Mouse (Mus musculus) cerebellum, postnatal 25 days (tissue): ENCODE results near the gene Usp49.
"Not testable (repeated sequence)": the region's sequence is repeated elsewhere in the genome, so short reads cannot be mapped to it uniquely, and the experiment has no call there.

ENCODE experiments used
- DNase-seq, 2 experiments: peaks; one replicate each; pipeline ENCODE4 v3.0.0; 2021; ENCODE audit warnings: mixed read lengths in 2 of 2

Usp49 gene

DNA sequence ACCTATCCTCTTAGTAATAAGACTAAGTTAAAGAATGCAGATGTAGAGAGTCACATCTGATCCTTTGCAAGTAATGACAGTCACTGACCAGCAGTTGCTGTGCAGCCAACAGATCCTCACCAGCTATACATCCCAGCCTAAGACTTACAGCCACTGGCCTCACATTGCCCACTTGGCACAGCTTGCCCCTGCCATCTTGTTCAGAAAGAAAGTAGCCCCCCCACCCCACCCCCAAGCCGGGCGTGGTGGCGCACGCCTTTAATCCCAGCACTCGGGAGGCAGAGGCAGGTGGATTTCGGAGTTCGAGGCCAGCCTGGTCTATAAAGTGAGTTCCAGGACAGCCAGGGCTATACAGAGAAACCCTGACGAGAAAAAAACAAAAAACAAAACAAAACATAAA is 23.9 kb downstream of the Usp49 start:
- not testable (repeated sequence) for DNase-seq

DNA sequence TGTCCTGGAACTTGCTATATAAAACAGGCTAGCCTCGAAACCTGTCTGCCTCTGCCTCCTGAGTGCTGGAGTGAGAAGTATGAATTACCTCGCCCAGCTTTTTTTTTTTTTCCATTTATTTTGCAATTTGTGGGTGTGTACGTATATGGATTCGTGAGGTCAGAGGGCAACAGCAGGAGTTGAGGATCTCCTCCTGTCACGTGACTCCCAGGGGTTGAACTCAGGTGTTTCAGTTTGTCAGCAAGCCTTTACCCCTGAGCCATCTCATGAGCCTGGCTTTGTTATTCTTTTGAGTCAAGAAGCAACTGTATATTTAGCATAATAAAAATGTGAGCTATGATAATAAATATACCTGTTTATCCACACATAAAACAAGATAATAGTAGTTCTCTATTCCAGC is 25.2 kb downstream of the Usp49 start:
- DNase-seq, result no peak

DNA sequence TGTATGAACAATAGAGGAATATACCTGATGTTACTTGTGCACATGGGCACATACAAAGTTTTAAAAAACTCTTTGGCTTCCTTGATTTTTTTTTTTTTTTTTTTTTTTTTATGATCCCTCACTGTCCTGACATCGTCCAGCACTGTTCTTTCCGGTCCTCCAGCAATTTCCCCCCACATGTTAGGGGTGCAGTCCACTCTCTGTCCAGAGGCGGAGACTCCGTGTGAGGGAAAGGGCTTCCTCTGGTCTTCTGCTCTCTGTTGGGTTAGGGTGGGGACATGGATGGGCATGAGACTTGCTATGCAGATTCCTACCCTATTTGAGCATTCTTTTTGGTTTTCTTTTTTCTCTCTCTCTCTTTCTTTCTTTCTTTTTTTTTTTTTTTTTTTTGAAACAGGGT is 27.4 kb downstream of the Usp49 start:
- DNase-seq, result no peak

DNA sequence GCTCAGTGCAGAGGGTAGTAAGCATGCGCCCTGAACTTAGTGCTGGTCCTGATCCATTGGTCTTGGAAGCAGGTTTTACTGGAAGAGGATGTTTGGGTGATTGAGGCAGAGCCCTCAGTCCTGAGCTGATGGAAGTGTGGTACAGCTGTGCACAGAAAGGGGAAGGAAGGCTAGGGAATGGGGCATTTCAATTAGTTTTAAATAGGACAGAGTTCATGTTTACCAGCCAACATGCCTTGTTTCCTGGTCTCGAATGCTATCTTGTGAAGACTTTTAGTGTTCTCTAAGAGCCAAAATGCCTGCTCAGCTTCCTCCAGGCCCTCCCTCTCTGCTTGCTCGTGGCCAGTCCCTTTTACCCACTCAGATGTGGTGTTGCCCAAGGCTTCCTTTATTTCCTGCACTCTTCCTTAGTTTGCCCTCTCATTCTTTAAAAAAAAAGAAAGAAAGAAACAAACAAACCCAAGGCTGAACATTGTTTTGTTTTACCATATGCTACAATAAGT is 28.3 kb downstream of the Usp49 start:
- no peak for DNase-seq

DNA sequence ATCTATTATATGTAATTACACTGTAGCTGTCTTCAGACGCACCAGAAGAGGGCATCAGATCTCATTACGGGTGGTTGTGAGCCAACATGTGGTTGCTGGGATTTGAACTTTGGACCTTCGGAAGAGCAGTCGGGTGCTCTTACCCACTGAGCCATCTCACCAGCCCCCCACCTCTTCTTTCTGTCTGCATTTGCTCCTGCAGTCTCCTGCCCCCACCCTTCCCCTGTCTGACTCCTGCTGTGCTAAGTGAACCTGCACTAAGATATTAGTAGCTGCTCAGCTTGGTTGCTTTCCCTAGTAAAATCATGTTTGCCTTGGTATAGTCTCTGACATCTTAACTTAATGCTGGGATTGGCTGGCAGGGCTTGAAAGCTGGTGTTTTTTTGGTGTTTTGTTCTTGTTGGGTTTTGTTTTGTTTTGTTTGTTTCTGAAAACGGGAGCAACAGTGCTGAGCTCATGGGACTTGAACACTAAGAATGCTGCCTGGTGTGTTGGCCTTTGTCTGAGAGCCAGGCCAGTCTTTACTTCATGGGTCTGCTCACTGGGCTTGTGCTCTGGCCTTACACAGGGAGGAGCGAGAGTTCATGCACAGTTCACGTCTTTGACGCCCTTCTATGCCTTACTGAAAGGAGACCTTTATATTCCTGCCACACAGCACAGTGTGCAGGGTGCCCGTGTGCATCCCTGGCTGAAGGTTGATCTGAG is 32.7 kb downstream of the Usp49 start:
- DNase-seq, result no peak

DNA sequence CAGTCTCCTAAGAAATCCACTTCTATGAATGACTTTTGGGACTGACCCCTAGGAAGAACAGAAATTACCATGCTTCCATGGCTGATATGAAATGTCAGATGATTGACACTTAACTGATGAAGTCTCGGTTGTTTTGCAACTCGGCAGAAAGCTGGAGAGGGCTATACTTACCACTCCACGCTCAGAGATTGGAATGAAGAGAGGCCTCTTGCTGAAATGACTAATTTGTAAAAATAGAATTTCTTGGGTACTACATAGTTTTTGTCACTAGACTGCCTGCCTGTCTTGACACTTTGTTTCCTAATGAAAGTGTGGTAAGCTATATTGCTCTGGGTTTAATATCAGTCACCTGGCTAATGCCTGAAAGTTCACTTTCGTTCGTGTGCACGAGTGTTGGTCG is 34.0 kb downstream of the Usp49 start:
- no peak for DNase-seq

DNA sequence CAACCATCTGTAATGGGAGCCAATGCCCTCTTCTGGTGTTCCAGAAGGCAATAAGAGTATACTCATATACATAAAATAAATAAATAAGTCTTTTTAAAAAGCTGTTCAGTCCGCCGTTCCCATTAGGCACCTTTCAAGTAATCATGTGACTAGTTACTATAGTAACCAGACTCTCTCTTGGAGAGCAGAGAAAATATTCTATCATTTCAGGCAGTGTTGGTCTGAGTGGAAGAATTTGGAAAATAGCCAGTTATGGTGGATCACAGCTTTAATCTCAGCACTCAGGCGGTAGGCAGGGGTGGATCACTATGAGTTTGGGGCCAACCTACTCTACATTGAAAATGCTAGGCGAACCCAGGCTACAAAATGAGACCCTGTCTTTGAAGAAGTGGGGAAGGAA is 38.7 kb downstream of the Usp49 start:
- DNase-seq, result no peak

DNA sequence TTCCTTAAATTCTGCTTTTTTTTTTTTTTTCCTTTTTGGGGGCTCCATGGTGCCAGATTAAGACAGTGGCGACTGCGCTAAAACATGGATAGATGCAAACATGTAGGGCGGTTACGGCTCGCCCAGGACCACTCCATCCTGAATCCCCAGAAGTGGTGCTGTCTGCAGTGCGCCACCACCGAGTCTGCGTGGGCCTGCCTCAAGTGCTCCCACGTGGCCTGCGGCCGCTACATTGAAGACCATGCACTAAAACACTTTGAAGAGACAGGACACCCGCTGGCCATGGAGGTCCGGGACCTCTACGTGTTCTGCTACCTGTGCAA is 41.5 kb downstream of the Usp49 start:
- no peak for DNase-seq

DNA sequence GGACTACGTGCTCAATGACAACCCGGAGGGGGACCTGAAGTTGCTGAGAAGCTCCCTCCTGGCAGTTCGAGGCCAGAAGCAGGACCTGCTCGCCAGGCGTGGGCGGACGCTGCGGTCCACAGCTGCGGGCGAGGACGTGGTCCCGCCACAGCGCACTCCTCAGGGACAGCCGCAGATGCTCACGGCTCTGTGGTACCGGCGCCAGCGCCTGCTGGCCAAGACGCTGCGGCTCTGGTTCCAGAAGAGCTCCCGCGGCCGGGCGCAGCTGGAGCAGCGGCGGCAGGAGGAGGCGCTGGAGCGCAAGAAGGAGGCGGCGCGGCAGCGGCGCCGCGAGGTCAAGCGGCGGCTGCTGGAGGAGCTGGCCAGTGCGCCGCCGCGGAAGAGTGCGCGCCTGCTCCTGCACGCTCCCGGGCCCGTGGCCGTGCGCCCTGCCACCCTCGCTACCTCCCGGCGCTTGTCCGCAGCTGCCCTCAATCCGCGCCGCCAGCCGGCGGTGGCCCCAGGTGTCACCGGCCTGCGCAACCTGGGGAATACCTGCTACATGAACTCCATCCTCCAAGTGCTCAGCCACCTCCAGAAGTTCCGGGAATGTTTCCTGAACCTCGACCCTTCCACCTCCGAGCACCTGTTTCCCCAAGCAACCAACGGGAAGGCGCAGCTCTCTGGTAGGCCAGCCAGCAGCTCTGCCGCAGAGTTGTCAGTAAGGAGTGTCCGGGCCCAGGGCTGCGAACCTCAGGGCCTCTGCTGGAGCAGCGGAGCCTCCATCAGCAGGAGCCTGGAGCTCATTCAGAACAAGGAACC is 42.0 kb downstream of the Usp49 start:
- DNase-seq, result peak; percentile 35 to 66

DNA sequence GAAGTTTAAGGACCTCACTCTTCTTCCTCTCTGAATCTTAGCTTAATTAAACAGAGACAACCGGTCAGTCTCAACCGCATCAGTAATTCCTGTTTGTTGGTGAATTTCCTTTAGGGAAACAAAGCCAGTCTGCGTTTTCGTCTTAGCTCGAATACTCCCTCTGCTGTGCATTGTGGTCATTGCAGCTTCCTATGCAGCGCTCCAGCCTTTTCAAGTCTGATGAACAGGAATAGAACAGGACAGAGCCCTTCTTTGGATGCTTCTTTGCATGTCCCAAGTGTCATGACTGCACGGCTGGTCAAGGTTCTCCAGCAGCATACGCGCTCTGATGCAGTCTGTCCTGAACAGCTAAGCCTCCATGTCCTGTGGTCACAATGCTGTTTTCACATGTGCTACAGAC is 46.1 kb downstream of the Usp49 start:
- peak; percentile 78 to 86 for DNase-seq

DNA sequence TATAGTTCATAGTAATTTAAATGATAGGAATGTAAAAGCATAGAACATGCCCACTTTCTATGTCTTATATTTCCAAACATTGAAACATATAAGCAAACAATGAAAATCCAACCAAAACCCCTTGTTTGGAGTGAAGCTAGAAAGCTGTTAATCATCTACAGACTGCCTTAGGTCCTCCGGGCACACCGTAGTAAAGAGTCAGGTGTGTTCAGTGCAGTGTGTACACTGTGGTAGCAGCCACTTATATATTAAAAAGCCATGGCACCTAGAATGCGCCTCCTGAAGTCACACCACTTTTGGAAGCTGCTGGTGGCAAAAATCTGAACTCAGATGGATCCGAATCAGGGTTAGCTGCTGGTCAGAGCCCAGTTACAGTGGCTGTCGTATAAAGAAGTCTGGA is 47.7 kb downstream of the Usp49 start:
- no peak for DNase-seq

DNA sequence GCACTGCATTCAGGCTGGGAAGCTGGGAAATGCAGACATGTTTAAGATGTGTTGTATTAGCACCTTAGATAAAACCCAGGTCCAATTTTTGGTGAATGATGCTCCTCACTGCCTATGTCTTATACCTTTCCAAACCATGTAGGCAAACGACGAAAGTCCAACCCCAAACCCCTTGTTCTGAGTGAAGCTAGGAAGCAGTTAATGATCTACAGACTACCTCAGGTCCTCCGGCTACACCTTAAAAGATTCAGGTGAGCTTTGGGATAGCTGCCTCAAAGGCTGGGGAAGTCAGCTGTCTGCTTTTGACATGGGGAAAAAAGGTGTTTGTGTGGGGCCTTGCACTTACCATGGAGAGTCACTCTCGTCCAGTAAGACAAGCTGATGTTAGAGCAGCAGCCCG is 48.2 kb downstream of the Usp49 start:
- DNase-seq, result no peak

DNA sequence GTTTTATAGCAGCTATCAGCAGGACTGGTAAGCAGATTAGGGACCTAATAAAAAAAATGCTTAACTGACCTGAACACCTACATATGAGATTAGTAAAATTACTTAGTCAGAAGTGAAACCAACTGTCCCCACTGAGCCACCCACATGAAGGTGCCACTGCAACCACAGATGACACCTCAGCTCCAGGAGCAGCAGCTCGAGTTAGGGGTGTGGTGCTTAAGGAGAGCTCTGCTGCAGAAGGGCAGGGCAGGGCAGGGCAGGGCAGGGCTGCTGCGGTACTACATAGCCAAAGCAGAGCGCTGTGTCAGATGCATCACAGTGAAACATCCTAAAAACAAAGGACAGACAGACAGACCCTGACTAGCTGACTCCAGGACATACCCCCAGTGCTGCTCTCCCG is 52.3 kb downstream of the Usp49 start:
- DNase-seq, result no peak

DNA sequence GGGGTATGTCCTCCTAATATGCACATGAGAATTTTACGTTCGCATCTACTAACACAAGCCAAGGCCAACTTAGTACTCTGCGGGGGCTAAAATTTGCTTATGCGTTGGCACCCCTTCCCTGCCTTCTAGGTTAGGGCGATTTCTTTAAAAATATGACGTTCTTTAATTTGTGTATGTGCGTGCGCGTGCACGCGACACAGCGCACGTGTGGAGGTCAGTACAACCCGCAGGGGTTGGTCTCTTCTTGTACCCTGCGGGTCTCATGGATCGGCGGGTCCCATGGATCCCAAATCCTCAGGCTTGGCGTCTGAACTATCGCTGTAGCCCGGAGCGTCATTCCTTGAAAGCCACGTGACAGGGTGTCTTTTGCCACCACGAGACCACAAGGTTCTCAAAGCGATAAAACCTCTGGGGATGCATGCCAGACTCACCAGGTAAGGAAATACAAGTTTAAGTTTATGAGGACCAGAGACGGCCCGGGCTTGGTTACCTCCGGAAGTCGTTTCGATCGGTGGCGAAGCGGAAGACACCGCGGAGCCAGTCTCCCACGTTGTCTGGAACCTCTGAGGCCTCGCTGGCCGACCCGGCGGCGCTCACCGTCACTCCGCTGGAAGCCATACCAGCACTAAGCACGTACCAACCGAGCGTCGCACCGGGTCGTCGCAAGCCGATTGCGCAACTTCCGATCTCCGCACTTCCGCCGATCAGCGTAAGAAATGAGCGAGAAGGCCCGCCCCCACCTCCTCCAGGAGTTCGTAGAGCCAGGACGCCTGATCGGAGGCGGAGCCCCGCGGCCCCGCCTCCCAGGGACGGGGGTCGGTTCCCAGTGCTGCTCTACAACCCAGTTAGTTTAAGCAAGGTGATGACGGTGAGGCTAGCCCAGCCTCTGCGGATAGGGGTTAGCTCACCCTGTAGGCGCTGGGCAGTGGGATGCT is 57.2 kb downstream of the Usp49 start:
- peak; percentile 96 to 98 for DNase-seq

DNA sequence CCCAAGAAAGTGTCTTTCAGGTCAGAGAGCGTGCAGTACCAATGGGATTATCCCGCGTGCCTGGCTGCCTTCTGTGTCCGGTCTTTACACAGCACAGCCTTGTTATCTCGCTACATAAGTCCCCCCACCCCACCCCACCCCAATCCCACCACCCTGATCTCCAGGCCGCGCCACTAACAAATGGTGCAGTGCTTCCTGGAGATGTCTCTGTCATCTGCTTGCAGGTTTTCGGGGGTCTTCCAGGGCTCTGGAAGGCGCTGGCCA is 57.8 kb downstream of the Usp49 start, which contains the start of gene Tomm6:
Gene Tomm6 (minus strand): TSS at position 43 of the 264 bp plus-strand sequence.
- DNase-seq, result no peak

DNA sequence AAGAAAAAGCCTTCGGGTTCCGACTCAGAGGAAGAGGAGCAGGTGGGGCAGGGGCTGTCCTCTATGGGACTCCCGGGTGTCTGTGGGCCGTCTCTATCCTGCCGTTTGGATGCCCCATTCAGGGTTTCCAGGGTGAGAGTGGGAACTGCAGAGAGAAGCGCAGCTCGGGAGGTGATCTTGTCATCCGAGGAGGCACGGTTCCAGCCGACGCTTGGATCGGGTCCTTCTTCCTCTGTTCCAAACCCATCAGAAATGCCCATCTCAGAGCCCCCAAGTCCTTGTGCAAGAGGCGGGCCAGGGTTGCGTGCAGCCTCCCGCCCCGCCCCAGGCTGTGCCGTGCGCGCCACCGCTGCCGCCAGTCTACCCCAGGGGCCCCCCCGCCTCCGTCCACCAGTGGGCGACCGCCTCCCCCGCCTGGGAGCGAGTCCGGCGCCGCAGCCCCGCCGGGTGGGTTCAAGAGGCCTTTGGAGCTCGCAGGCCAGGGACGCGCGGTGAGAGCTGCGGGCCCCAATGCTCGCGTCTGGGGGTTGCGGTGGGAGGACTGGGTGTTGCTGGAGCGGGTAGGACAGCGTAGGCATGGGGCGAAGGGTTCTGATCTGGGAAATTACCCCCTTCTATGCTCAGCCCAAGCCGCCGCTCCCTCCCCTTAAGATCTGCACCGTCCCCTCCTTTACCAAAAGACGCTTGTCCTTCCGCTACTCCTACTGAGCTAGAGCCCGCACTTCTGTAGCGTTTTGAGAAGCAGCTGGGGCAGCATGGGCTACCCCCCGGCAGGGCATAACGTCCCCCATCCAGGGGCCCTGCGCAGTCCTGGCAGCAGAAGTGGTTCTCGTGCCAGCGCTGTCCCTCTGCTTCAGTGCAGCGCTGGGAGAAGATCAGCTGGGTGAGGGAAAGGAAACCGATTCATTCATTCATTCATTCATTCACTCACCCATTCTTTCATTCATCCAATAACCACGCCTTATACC is 58.4 kb downstream of the Usp49 start, which contains the start of gene Frs3:
Gene Frs3 (plus strand): TSS at position 423 of the 968 bp plus-strand sequence.
- peak; percentile 83 to 90 for DNase-seq

DNA sequence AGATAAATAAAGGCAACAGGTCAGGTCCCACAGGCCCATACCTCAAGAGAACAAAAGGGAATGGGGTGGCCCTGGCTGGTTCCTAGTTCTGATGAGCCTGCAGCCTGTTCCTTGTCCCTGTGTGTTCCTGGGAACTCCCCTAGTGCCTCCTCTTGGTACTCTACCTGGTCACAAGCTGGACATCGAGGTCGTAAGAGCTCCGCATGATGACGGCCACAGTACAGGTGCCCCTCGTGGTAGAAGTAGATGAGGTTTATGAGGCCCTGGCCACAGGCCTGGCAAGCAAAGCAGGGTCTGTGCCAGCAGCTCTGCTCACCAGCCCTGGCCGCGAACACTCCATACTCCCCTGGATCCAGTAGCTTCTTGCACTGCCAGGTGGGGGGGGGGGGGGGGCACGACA is 59.4 kb downstream of the Usp49 start:
- DNase-seq, result no peak

DNA sequence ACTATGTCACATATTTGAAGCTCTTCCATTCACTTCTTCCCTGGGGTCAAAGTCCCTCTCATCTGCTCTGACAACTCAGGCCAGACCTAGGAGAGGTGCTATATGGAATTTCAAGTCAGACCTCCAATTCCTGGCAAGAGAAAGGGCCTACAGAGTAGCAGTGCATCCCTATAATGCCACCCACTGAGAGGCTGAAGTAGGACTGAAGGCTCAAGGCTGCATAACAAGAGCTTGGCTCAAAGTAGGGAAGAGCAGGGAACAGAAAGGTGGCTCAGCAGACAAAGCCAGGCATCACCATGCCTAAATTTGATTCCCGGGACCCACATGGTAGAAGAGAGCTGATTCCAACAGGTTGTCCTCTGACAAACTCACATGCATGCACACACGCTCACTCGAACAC is 61.2 kb downstream of the Usp49 start:
- no peak for DNase-seq

DNA sequence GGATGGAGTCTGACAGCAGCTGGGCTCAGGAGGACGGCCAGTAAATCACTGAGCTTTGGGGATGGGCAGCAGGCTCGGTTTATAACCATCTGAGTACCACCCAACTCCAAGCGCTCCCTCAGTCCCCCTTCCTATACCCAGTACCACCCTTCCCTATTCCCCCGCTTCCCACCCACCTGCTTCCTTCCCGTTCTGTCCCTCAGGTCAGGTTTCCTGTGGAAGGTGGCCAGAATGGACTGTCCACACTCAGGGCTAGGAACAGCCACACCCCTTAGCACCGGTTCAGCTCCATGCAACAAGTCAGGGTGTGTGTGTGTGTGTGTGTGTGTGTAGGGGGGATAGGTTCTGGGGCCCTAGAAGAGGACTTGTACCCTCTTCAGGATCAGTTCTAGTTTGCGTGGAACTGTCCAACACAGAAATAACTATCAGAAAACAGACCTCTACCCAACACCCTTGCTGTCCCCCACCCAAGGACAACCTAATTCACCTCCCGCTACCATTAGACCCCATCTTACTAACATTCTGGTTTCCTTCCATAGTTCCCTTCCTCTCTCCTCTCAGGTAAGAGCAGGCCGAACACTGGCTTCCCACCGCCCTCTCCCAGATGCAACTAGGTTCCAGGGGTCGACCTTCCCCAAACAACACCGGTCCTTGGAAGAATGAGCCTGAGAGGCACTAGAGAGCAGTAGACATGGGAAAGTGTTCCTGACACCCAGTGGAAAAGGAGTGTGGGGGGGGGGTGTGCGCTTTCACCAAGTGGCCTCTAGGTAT is 63.4 kb downstream of the Usp49 start:
- no peak for DNase-seq

DNA sequence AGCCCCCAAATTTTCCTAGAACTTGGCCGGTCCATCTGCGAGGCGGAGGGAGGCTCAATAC is 63.8 kb downstream of the Usp49 start, which contains the start of gene Gm21981:
Gene Gm21981 (minus strand): TSS at position 14 of the 61 bp plus-strand sequence.
- no peak for DNase-seq

DNA sequence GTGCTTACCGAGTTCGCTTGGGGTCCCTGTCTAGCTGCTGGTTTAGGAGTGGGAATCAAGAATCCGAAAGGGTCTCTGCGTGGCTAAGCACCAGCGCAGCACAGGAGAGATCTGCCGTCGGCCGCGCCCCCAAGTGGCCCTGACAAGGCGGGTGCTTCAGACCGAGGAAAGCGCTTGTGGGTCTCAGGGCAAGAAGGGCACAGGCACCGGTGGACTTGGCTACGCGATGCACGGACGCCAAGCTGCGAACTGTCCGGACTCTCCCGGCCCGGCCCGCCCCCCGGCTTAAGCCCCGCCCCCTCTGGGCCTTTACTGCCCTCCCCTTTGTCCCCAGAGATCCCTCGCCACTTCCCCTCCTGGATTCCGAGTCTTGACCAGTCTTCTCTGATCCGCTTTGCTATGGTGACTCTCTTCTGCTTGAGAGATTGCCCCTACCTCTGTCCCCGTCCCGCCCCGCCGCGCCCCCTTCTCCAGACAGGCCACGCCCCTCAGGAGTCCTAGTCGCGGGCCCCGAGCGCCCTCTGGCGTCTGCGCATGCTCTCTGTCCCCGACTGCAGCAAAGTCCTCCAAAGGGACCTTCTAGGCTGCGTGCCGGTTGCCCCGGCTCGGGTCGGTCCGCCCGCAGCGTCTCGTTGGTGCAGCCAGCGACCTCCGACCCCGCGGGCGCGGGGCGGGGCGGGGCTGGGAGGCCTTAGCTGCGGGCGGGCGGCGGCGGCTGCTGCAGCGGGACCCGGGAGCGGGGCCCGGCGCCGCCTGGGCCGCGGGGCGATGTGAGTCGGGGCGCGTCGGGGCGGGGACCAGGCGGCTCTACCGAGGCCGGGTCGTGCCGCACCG is 64.2 kb downstream of the Usp49 start, which contains the start of gene Prickle4:
Gene Prickle4 (minus strand): TSS at position 234 of the 834 bp plus-strand sequence.
- peak; percentile 99 for DNase-seq
